Mouse (Mus musculus): Measurements from ENCODE around the gene Cmtm6.
A peak's percentile ranks its signal among the peaks of the same experiment; 100 is the strongest.

Gene Cmtm6

DNA sequence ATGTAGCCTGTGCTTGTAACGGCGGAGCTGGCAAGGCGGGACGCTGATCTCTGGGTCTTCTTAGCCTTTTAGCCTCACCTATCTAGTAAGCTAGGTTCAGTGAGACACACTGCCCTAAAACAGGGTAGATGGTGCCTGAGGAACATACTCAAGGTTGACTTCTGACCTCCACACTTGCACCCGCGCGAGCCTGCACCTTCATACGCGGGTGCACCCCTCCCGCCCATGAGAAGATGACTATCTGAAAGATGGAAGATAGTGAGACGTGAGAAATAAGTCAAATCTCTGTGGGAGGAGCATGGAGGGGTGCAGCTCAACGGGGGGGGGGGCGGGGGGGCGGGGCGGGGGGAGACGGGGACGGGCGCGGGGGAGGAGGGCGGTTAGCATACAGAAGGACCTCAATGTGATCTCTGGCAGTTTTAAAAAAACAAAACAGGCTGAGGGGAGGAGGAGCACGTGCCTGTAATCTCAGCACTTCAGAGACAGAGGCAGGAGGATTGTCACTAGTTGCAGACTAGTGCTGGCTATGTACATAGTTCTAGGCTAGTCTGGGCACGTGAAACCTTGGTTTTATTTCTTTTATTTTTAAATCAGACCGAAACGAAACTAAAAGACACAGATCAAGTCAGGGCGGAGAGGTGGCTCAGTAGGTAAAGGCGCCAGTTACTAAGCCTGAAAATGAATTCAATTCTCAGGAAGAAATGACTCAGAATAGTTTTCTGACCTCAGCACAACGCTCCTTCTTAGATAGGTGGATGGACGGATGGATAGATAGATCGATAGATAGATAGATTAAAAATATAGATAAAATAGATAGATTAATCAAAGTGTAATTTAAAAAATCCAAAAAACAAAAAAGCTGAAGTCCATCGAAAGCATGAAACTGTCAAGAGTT lies 758 bp upstream of the Cmtm6 start:
- no peak for DNase-seq (ENCODE audit: low spot score)

DNA sequence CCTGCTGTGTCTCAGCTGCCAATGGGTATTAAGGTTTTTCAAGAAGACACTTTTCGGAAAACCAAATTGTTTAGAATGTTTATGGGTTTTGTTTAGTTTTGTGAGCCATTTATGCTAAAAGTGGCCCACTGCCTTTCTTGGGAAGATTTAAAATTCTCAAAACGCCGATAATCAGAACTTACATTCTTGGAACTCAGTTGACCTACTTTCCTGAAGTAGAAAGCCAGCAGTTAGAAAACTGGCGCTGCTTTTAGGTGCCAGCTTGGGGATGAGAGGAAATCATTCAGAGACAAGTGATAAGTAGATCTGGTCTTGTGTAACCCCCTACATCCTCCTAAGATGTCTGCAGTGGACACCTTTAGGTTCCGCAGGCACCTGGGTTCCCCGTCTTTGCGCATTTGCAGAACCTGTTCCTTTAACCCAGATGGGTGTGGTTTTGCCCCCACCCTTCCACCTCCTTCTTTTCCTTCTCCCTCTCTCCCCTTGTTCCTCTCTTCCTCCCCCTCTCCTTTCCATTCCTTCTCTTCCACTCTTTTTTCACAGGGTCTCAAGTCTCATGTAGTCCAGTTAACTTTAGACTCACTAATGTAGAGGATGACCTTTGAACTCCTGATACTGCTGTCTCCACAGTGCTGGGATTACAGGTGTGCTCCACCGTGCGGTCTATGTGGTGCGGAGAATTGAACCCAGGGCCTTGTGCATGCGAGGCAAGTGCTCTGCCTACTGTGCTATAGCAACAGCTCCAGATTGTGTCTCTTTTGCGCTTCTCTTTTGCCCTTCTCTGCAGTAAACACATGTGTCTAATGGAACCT lies 1.2 kb downstream of the Cmtm6 start:
- DNase-seq (ENCODE audit: low spot score): no peak

DNA sequence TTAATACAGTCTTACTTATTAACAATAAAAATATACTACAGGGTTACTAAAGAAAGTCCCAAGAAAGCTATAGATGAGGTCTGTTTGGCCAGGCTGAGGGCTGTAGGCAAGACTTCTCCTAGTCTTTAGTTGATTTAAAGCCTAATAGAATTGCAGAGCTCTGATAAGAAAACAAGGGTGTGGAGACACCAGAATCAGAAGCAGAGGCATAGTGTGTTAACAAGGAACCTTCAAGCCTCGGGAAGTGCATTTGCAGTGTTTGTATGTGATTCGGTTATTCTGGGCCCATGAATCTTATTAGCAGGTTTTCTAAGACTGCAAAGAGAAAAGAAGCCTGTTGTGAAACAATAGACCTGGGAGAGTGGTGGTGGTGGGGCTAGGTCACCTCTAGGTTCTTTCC lies 2.3 kb downstream of the Cmtm6 start:
- DNase-seq (ENCODE audit: low spot score): no peak

DNA sequence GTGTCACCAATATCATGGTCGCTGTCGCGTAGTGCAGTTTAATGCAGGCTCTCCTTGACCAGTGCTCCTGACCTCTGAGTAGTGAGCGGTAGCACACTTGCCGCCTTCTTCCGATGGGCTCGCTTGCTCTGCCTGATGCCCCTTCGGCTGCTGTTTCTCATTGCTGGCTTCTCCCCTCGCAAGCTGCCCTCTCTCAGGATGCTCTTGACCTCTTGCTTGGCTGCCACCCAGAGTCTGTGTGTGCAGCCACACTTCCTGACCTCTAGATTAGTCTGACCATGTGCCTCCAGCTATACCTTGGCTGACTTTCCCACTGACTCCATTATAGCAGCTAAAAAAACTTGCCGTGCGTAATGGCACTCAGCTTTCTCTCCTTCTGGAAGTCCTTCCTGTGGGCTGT lies 5.5 kb downstream of the Cmtm6 start:
- DNase-seq (ENCODE audit: low spot score): no peak

DNA sequence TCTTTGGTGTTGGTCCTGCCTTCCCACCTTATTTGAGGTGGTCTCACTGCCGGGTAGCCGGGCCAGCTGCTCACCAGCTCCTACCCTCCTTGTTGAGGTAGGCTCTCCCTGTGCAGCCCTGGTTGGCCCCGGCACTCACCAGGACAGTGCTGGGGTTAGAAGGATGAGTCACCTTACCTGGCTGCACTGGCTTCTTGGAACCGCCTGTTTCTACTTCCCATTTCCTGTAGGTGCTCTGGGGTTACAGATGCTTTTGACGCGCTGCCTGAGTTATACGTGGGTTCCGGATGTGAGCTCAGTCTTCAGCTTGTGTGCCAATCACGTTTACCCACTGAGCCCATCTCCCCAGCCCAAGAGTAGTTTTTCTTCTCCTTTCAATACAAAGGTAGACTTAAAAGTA lies 9.4 kb downstream of the Cmtm6 start:
- no peak for DNase-seq (ENCODE audit: low spot score)

DNA sequence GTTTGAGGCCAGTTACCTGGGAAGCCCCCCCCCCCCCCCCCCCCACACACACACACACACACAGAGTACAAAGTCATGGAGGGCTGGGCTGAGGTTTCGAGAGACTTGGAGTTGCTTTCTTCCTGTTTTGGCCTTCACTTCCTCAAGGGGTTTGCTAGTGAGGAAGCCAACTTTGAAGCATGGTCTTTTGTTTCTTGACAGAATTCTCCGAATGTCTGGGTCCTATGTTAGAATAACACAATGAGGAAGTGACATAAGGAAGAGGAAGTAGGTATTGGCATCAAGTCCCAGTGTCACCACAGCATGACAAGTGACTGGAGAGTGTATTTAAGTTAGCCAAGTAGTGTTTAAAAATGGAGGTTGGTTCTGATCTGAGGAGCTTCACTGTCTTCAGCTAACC lies 11.8 kb downstream of the Cmtm6 start:
- DNase-seq (ENCODE audit: low spot score): no peak

DNA sequence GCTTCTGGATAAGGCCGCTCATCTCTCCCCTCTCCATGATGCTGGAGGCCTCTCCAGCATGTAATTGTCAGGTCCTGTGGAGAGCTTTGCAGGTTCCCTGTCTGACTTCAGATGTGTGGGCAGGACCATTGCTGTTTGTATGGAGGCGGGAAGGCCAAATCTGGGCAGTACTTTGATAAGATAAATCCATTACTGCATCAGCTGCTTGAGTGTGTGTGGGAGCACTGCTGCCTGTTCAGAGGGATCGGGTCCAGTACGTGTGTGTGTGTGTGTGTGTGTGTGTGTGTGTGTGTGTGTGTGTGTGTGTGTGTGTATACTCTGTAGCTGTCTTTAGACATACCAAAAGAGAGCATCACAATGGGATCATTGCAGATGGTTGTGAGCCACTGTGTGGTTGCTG lies 14.2 kb downstream of the Cmtm6 start:
- DNase-seq (ENCODE audit: low spot score): no peak

DNA sequence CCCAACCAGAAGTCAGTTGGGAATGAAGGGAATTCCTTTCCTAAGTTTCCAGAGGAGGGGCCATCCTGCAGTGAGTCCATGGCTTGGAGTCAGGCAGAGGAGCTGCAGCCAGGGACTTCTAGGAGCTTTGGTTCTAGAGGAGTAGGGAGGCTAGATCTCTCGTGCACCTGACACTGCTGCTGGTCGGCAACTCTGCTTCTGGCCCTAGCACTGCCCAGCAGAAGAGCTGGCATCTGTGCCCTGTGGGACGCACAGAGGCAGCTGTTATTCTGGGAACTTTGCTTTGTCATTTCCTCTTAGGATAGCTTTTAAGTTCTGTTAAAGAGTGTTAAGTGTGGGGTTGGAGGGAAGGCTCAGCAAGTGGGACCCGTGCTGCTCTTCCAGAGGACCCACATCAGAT lies 14.7 kb downstream of the Cmtm6 start:
- DNase-seq (ENCODE audit: low spot score): no peak

DNA sequence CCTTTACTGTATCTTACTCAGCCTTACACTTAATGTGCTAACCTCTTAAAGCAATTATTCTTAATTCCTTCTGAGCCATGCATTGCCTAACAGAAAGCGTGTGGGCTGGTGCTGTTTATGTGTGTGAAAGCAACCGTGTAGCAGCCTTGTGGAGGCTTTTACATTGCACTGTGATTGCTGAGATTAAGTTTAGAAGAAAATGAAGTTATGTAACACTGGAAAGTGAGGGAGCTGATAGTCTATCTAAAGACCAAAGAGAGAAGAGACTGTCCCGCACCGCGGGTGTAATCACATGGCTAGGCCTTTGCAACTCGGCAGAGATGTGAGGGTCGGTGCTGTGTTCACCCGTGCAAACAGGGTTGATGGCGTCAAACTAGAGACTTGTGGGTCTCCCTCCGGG lies 16.1 kb downstream of the Cmtm6 start:
- DNase-seq (ENCODE audit: low spot score): no peak

DNA sequence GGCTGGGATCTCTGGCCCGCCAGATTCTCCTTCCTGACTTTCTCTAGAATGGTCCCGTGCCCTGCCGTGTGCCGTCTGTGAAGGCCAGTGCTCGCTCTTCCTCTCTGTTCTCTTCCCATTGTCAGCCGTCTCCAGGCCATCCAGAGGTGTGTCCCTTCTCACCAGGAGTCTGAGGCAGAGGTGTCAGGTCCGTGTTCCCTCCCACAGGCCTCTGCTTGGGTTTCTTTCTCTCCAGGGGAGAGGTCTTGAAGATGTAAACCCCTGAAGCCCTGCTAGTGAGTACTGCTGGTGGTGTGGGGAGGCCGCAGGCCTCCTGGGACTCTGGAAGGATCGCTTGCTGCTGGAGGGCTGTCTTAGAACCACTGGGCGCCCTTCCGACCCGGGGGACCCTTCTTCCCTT lies 16.6 kb downstream of the Cmtm6 start:
- DNase-seq (ENCODE audit: low spot score): no peak

DNA sequence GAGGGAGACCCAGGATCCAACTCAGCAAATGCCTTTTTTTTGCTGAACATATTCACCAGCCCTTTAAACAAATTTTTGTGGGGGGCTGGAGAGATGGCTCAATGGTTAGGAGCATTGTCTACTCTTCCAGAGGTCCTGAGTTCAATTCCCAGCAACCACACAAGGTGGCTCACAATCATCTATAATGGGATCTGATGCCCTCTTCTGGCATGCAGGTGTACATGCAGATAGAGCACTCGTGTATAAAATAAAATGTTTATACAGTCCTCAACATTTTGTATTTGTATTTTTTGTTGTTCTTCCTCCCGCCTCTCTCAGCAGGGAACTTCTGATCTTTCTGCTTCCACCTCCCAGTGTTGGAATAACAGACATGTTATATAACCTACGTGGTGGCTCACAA lies 20.7 kb downstream of the Cmtm6 start:
- DNase-seq (ENCODE audit: low spot score): no peak

DNA sequence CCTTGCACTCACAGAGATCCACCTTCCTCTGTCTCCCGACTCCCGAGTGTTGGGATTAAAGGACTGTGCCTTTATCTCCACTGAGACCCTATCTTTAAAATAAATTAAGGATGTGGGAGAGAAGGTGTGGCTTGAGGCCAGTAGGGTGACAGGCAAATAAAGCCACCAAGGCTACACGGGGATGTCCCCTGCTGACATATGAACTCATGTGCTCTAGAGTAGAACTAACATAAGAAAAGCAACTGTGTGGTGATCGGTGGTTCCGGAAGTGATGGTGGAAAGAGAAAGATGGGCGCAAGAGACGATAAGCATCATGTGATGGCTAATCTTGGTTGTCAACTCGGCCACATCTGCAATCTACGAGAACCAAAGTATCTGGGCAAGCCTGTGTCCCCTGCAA lies 21.4 kb downstream of the Cmtm6 start:
- DNase-seq (ENCODE audit: low spot score): no peak

DNA sequence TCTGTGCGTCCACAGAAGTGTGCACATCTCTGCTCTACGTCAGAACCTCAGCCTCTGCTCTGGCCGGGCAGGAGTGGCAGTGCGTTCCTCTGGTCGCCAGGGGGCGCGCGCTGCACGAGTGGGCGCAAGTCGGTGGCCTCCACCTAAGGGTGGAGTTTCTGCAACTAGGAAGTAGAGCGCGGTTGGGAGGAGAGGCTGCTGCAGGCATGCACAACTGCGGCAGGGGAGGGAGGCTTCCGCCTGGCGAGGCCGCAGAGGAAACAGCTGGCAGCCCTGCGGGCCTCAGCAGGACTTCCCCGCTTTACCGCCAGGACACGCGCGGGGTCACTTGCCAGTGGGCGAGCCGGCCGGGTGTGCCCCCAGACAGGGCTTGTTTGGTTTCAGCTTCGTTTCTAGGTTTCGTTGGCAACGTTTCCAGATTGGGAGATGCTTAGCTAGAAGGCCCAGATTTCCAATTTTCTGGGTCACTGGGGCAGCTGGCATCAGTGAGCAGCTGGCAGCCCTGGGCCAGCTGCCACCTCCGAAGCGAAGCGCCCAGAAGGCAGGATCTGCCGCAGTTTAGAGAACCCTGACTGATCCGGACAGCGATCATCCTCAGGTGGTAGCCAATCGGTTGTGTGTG lies 22.1 kb downstream of the Cmtm6 start:
- peak; percentile 87 for DNase-seq (ENCODE audit: low spot score)

DNA sequence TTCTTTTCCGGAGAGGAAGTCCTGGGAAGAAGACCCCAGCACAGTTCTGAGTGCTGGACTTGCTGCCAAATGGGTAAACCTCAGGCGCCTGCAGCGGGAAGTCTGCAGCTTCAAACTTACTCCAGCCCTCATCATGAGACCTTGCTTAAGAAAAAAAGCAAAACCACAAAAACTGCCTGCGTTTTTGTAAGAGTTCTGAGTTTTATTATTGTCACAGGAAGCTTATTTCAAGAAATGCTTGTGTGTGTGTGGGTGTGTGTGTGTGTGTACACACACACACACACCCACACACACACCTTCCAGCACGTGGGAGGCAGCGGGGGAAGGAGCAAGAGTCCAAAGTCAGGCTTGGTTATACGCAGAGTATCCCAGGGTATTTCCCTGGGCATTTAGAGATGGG lies 27.4 kb downstream of the Cmtm6 start:
- DNase-seq (ENCODE audit: low spot score): no peak

DNA sequence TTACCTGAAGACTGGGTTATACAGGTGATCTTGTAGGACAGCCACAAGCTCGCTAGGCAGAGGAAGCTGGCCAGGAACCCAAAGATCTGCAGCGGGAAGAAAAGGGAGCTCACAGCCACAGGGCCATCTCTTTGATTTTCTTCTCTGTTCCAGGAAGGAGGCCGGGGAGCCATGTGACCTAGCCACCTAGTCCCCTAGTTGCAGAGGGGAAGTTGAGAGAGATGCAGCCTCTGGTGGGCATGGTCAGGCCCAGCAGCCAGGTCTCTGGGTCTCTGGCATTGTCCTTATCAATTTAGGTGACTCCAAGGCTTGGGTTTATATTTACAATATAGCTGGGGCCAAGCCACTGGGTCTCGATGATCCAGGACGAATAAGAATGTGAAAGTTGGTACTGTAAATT lies 27.9 kb downstream of the Cmtm6 start:
- no peak for DNase-seq (ENCODE audit: low spot score)

DNA sequence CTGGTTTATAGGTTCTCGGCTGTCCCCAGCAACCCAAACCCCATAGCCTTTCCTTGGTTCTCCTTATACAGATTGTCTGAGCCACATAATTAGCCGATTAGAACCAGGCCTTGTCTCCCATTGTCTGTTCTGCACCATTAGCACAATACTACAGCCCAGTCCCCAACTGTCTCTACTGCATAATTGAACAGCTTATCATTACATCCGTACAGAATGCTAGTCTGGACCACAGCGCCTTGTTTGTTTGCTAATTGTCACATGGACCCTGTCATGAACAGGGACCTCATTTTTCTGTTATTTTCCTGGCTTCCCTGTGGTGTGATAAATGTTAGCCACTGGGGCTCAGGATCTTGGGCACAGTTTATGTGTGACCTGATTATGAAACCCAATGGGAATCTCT lies 29.0 kb downstream of the Cmtm6 start:
- peak; percentile 69 for DNase-seq (ENCODE audit: low spot score)

DNA sequence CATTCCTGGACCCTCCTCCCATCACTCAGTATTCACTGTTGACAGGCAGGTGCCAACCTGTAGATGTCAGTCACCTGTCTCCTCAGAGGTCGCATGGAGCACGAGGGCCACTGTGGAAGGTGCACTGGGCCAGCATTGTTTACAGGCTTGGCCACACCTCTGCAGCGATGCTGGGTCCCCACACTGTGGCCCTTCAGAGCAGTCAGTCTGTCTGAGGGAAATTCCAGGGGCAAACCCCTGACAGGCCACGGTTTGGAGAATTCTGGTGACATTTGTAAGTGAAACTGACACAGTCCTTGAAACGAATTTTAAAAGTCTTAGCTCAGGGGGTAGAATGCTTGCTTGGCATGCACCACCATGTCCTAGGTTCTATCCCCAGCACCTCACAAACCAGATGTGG lies 29.4 kb downstream of the Cmtm6 start:
- DNase-seq (ENCODE audit: low spot score): no peak

DNA sequence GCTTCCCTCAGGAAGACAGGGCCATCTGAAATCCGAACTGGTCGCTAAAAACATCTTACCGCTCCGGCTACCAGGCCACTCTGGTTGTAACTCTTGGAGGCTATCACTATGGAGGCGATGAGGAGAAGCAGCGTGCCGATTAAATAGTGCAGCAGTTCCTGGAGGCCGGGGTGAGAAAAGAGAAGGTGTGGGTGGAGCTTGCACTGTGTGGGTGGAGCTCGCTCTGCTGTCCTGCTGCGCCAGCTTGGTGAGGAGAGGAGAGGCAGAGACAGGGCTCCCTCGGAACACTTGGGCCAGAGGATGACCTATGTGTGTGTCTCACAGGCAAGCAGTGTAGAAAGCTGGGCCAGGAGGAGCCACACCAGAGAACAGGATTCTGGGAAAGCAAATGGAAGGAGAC lies 30.9 kb downstream of the Cmtm6 start:
- DNase-seq (ENCODE audit: low spot score): no peak

DNA sequence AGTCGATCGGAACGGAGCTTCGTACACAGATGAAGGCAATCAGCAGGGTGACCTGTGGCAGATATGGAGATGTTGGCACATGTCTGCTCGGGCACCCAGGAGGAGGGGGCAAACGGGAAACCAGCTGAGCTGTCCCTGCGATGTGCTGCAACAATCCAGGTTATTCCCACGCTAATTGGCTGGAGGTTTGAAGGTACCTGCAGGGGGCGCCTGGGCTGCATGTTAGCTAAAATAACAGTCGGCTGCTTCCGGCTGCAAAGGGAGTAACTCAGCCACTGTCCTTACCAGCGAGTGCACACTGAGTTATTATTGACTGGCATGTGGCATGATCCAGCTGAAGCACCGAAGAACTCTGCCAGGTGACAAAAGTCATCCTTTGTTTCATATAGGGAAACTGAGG lies 32.4 kb downstream of the Cmtm6 start:
- DNase-seq (ENCODE audit: low spot score): peak; percentile 77

DNA sequence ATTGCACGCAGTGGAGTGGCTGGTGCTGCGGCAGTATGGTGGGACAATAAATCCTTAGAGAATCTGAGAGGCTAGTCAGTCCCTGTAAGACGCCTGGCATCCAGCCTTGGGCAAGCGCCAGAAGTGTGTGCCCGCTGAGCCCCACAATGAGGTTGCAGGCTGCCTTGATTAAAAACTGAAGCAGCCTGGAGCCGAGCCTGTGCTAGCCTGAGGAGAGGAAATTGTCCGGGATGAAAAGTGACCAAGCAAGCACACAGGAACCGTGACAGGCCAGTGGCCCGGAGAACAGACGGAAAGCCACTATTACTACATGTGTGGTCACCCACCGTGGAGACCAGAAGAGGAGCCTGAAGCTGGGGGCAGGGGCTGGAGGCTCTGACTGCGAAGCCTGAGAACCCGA lies 36.1 kb downstream of the Cmtm6 start:
- DNase-seq (ENCODE audit: low spot score): no peak

DNA sequence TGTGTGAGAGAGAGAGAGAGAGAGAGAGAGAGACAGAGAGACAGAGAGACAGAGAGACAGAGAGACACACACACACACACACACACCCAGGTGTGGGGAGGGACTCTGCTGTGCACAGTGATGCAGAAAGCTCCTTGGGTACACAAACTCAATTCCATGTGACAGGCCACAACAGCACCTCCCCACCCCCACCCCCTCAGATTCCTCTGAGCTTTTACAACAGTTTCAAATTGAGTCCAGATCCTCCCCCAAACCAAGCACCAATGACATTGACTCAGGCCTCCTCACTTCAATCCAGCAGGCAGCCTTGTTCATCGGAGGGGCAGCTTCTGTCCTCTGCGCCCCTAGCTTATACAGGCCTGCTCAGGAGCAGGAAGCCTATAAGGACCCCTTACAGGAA lies 36.6 kb downstream of the Cmtm6 start:
- DNase-seq (ENCODE audit: low spot score): no peak

DNA sequence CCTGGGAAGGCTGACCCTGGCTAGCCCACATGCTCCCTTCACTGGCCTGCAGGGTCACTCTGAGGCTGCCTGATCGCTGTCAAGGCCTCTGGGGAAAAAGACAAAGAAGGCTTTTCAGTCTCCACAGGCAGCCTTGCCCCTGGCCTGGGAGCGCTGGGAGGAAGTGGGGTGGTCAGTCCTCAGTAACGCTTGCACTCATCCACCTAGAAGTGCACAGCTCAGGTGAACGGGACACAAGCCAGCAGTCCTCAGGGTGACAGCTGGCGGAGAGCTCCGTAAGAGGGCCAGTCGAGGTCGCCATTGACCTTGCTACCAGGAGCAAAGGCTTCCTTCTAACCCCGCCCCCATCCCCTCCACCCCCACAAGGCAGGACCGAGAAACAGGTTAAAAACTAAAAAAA lies 37.1 kb downstream of the Cmtm6 start:
- DNase-seq (ENCODE audit: low spot score): peak; percentile 29

DNA sequence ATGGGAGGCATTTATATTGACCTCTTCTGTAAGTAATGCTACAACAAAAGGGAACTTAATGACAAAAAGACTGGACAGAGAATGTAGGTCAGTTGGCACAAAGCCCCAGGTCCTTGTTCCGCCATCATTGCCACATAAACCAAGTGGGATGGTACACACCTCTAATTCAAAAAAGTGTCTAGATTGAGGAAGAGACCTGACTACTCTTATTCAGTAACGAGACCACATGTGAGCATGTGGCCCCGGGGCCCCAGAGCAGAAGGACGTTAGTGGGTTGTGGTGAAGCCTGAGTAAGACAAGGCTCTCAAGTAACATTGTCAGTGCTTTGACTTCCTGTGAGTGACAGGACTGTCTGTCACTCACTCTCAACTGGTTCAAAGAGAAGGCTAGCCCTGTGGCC lies 39.3 kb downstream of the Cmtm6 start:
- no peak for DNase-seq (ENCODE audit: low spot score)

Measured in retina, embryonic 14.5 days (tissue).